Mouse (Mus musculus) left cerebral cortex, adult 8-10 months (tissue): ENCODE data around the gene Fgfr2. TPM values are rescaled to one million over a fixed set of nuclear protein-coding genes. Genes with fewer than 3 reads are reported as not detected.

Experiments used
- DNase-seq, 2 experiments: peaks; one replicate each; pipeline ENCODE4 v3.0.0; 2022; ENCODE audit warnings: low spot score in 2 of 2
- total RNA-seq, 4 experiments: library from RNA; stranded (reverse); gene quantifications; 2 replicates each; pipeline ENCODE4 v1.2.4; 2022

Gene Fgfr2
- total RNA-seq, 4 experiments from 2014 or later = 50.6 to 73.1 (median 64.8) TPM

GRCm38 (mm10) chr7:131331688-131332087 is 1791.5 kb downstream of the Fgfr2 start:
- no peak for DNase-seq

GRCm38 (mm10) chr7:131329416-131329815 is 1793.7 kb downstream of the Fgfr2 start, which contains the start of gene Fam24b:
Gene Fam24b, minus strand, starts transcription at chr7:131329516.
- DNase-seq = no peak

- no peak for DNase-seq
These were observed 1796.1 kb downstream of the Fgfr2 start for GRCm38 (mm10) chr7:131327054-131327453.

GRCm38 (mm10) chr7:131322192-131322591 is 1801.0 kb downstream of the Fgfr2 start, which contains the start of gene Cuzd1:
Gene Cuzd1, minus strand, starts transcription at chr7:131322292.
- DNase-seq = no peak

GRCm38 (mm10) chr7:131318340-131318739 is 1804.8 kb downstream of the Fgfr2 start:
- no peak for DNase-seq

GRCm38 (mm10) chr7:131317587-131317986 is 1805.6 kb downstream of the Fgfr2 start:
- DNase-seq = no peak

- no peak for DNase-seq
These were observed 1808.7 kb downstream of the Fgfr2 start for GRCm38 (mm10) chr7:131314493-131314892.

- no peak for DNase-seq
These were observed 1816.4 kb downstream of the Fgfr2 start for GRCm38 (mm10) chr7:131306733-131307132.

GRCm38 (mm10) chr7:131303340-131303739 is 1819.8 kb downstream of the Fgfr2 start:
- no peak for DNase-seq

GRCm38 (mm10) chr7:131297151-131297550 is 1826.0 kb downstream of the Fgfr2 start:
- DNase-seq = no peak

GRCm38 (mm10) chr7:131265851-131266250 is 1857.3 kb downstream of the Fgfr2 start:
- no peak for DNase-seq

GRCm38 (mm10) chr7:131264251-131264650 is 1858.9 kb downstream of the Fgfr2 start:
- DNase-seq = no peak

- peak in 1 of 2 experiments; percentile 18 for DNase-seq
These were observed 1862.2 kb downstream of the Fgfr2 start for GRCm38 (mm10) chr7:131260946-131261345.

GRCm38 (mm10) chr7:131257309-131257708 is 1865.8 kb downstream of the Fgfr2 start:
- DNase-seq = no peak

- no peak for DNase-seq
These were observed 1866.3 kb downstream of the Fgfr2 start for GRCm38 (mm10) chr7:131256841-131257240.

GRCm38 (mm10) chr7:131244993-131245392 is 1878.2 kb downstream of the Fgfr2 start:
- no peak for DNase-seq

GRCm38 (mm10) chr7:131236091-131236490 is 1887.1 kb downstream of the Fgfr2 start:
- no peak for DNase-seq

GRCm38 (mm10) chr7:131223086-131223485 is 1900.1 kb downstream of the Fgfr2 start:
- no peak for DNase-seq

GRCm38 (mm10) chr7:131187996-131188395 is 1935.2 kb downstream of the Fgfr2 start:
- no peak for DNase-seq

- peak; percentile 16 to 67 for DNase-seq
These were observed 1936.1 kb downstream of the Fgfr2 start for GRCm38 (mm10) chr7:131187047-131187446.

- DNase-seq = no peak
These were observed 1938.8 kb downstream of the Fgfr2 start for GRCm38 (mm10) chr7:131184339-131184738.

- DNase-seq = peak in 1 of 2 experiments; percentile 8
These were observed 1940.5 kb downstream of the Fgfr2 start for GRCm38 (mm10) chr7:131182685-131183084.

GRCm38 (mm10) chr7:131174121-131174520 is 1949.0 kb downstream of the Fgfr2 start, which contains the start of gene 5430419D17Rik:
Gene 5430419D17Rik, plus strand, starts transcription at chr7:131174402.
- no peak for DNase-seq

- DNase-seq = no peak
These were observed 1954.1 kb downstream of the Fgfr2 start for GRCm38 (mm10) chr7:131169099-131169498.
